Mouse (Mus musculus) C2C12 (cell line): Measurements from ENCODE around the gene Cpne4. TPM values are rescaled to one million over a fixed set of nuclear protein-coding genes. Genes with fewer than 3 reads are reported as not detected.

Experiments
- H3K27me3 ChIP-seq: one replicate; pipeline ENCODE4 v1.6.1; 2011; ENCODE audit not compliant: control insufficient read depth, insufficient read depth, insufficient read length
- H3K36me3 ChIP-seq: one replicate; pipeline ENCODE4 v1.6.1; 2011; ENCODE audit not compliant: control insufficient read depth, insufficient read depth
- H3K4me3 ChIP-seq: one replicate; pipeline ENCODE4 v1.5.1; 2011; ENCODE audit warnings: mild to moderate bottlenecking, control low read depth; ENCODE audit not compliant: poor library complexity, insufficient read depth, severe bottlenecking
- H3K79me2 ChIP-seq: one replicate; pipeline ENCODE4 v1.6.1; 2011; ENCODE audit not compliant: control insufficient read depth, insufficient read depth
- H3K79me3 ChIP-seq: one replicate; pipeline ENCODE4 v1.6.1; 2011; ENCODE audit warnings: low read depth, control low read depth
- H3ac ChIP-seq: one replicate; pipeline ENCODE3; 2011; ENCODE audit warnings: low read depth; ENCODE audit not compliant: control insufficient read depth, insufficient read length
- CEBPB ChIP-seq: IDR thresholded peaks from one replicate; pipeline ENCODE4 v1.6.1; 2011; ENCODE audit warnings: low read depth, mild to moderate bottlenecking, control low read depth, moderate library complexity
- CTCF ChIP-seq: IDR thresholded peaks from one replicate; pipeline ENCODE4 v1.5.1; 2011; ENCODE audit not compliant: control insufficient read depth, insufficient read depth, insufficient read length
- FOSL1 ChIP-seq: IDR thresholded peaks from one replicate; pipeline ENCODE4 v1.8.0; 2011; ENCODE audit warnings: mild to moderate bottlenecking, low read length; ENCODE audit not compliant: poor library complexity, insufficient read depth, severe bottlenecking
- MAX ChIP-seq: IDR thresholded peaks from one replicate; pipeline ENCODE4 v1.6.1; 2011; ENCODE audit warnings: mild to moderate bottlenecking, control low read depth
- MYOD1 ChIP-seq: IDR thresholded peaks from one replicate; pipeline ENCODE4 v1.6.1; 2011; ENCODE audit warnings: low read depth; ENCODE audit not compliant: control insufficient read depth, insufficient read length
- MYOG ChIP-seq: IDR thresholded peaks from one replicate; pipeline ENCODE4 v1.6.1; 2011; ENCODE audit not compliant: control insufficient read depth, insufficient read length; ENCODE audit errors: extremely low read depth
- USF1 ChIP-seq: IDR thresholded peaks from one replicate; pipeline ENCODE4 v1.6.1; 2011; ENCODE audit warnings: low read depth, mild to moderate bottlenecking, control low read depth, moderate library complexity
- microRNA-seq: library from miRNA; unstranded; fragments of <30 nt; microRNA quantifications from one replicate; pipeline ENCODE4, GENCODE M21; 2019; ENCODE audit warnings: borderline microRNAs expressed
- polyA plus RNA-seq: library from polyadenylated mRNA; unstranded; fragments of >200 nt; fragmentation: generic; extraction: Trizol; gene quantifications from one replicate; pipeline ENCODE4 v1.2.1, GENCODE M21; 2012; ENCODE audit warnings: missing spikeins

Gene Cpne4
- polyA plus RNA-seq, 1 experiment, result not detected

GRCm38 (mm10) chr9:105074851-105075250, 527.8 kb downstream of the Cpne4 start:
- TF ChIP-seq USF1 (no peak), FOSL1 (no peak), MAX (no peak), MYOG (no peak), MYOD1 (no peak), CEBPB (no peak)

GRCm38 (mm10) chr9:105076756-105077424, 529.8 kb downstream of the Cpne4 start:
- Histone ChIP-seq H3K27me3 (no peaks in the 10 kb centered on the region), H3ac (no peak overlapping the region), H3K79me2 (no peaks in the 10 kb centered on the region), H3K36me3 (peaks cover 11% of the 10 kb centered on the region), H3K4me3 (no peak overlapping the region), H3K79me3 (no peaks in the 10 kb centered on the region)
- TF ChIP-seq MYOG (no peak), MAX (no peak), MYOD1 (no peak), USF1 (no peak), CEBPB (no peak), FOSL1 (no peak), CTCF (no peak)

More at GRCm38 (mm10) chr9:105074851-105075250, 527.8 kb downstream of the Cpne4 start:
- Histone ChIP-seq H3K4me3 (no peak overlapping the region), H3K79me2 (no peaks in the 10 kb centered on the region), H3K79me3 (no peaks in the 10 kb centered on the region), H3K36me3 (peaks cover 11% of the 10 kb centered on the region), H3K27me3 (no peaks in the 10 kb centered on the region), H3ac (no peak overlapping the region)

- no peaks in the 10 kb centered on the region for H3K27me3 ChIP-seq
- H3K79me2 ChIP-seq, result no peaks in the 10 kb centered on the region
- no peaks in the 10 kb centered on the region for H3K79me3 ChIP-seq
- H3ac ChIP-seq, result no peak overlapping the region
- no peak overlapping the region for H3K4me3 ChIP-seq
- peaks cover 11% of the 10 kb centered on the region for H3K36me3 ChIP-seq
- TF ChIP-seq MYOD1 (no peak), MAX (no peak), USF1 (no peak), CTCF (no peak), FOSL1 (no peak), CEBPB (no peak), MYOG (no peak)
Observed at GRCm38 (mm10) chr9:105078460-105078859, 531.4 kb downstream of the Cpne4 start.

- Histone ChIP-seq H3ac (no peak overlapping the region), H3K4me3 (no peak overlapping the region), H3K27me3 (no peaks in the 10 kb centered on the region), H3K79me3 (no peaks in the 10 kb centered on the region), H3K36me3 (peaks cover 11% of the 10 kb centered on the region), H3K79me2 (no peaks in the 10 kb centered on the region)
- TF ChIP-seq MYOD1 (no peak), MAX (no peak), CTCF (no peak), CEBPB (no peak), MYOG (no peak), USF1 (no peak), FOSL1 (no peak)
Observed at GRCm38 (mm10) chr9:105080246-105080645, 533.2 kb downstream of the Cpne4 start.

Small RNAs within 50 kb of the gene (microRNA-seq; reads per million reads assigned to microRNA genes)
- gene Gm23391, result not detected

Other genes with a start within 250 kb of the Cpne4 start
- gene Acpp, start 209.5 kb upstream of the Cpne4 start, polyA plus RNA-seq, result 0.04 TPM